Mouse (Mus musculus): ENCODE data around the gene Mrap2. TPM values are rescaled to one million over a fixed set of nuclear protein-coding genes. Genes with fewer than 3 reads are reported as not detected.

Gene Mrap2
- polyA plus RNA-seq, 1 experiment from 2014 or later, result 0.20 TPM

- no peak overlapping the region for H3K27ac ChIP-seq (ENCODE audit: low read length)
- no peak for ATAC-seq (ENCODE audit: low read depth)
- H3K9ac ChIP-seq (ENCODE audit: low read length), result no peak overlapping the region
- H3K4me1 ChIP-seq (replicated peaks; ENCODE audit: control insufficient read depth, insufficient read depth, low read length), result no peaks in the 10 kb centered on the region
- 52% methylated on average over 3 of the region's 3 CpGs for whole genome bisulfite sequencing
- H3K9me3 ChIP-seq (ENCODE audit: control insufficient read depth, low read length), result no peaks in the 10 kb centered on the region
- no peak overlapping the region for H3K4me3 ChIP-seq (ENCODE audit: low read length)
- H3K36me3 ChIP-seq (ENCODE audit: control insufficient read depth, insufficient read depth, low read length), result no peaks in the 10 kb centered on the region
- H3K4me2 ChIP-seq (ENCODE audit: low read depth, low read length), result no peak overlapping the region
- no peaks in the 10 kb centered on the region for H3K27me3 ChIP-seq (ENCODE audit: control insufficient read depth, insufficient read depth, low read depth, low read length)
Observed at GRCm38 (mm10) chr9:87168051-87168450, 23.9 kb downstream of the Mrap2 start.

- Histone ChIP-seq H3K9ac (ENCODE audit: low read length) (no peak overlapping the region), H3K4me1 (replicated peaks; ENCODE audit: control insufficient read depth, insufficient read depth, low read length) (no peaks in the 10 kb centered on the region), H3K4me3 (ENCODE audit: low read length) (no peak overlapping the region), H3K36me3 (ENCODE audit: control insufficient read depth, insufficient read depth, low read length) (no peaks in the 10 kb centered on the region), H3K4me2 (ENCODE audit: low read depth, low read length) (no peak overlapping the region), H3K27me3 (ENCODE audit: control insufficient read depth, insufficient read depth, low read depth, low read length) (no peaks in the 10 kb centered on the region), H3K27ac (ENCODE audit: low read length) (no peak overlapping the region), H3K9me3 (ENCODE audit: control insufficient read depth, low read length) (no peaks in the 10 kb centered on the region)
- ATAC-seq (ENCODE audit: low read depth), result no peak
- WGBS, result 82% methylated on average over 12 of the region's 12 CpGs
Observed at GRCm38 (mm10) chr9:87169144-87169543, 25.0 kb downstream of the Mrap2 start.

GRCm38 (mm10) chr9:87170891-87171290 lies 26.8 kb downstream of the Mrap2 start:
- H3K4me1 ChIP-seq (replicated peaks; ENCODE audit: control insufficient read depth, insufficient read depth, low read length), result no peaks in the 10 kb centered on the region
- no peak overlapping the region for H3K4me3 ChIP-seq (ENCODE audit: low read length)
- H3K4me2 ChIP-seq (ENCODE audit: low read depth, low read length), result no peak overlapping the region
- H3K27ac ChIP-seq (ENCODE audit: low read length), result no peak overlapping the region
- no peak overlapping the region for H3K9ac ChIP-seq (ENCODE audit: low read length)
- H3K36me3 ChIP-seq (ENCODE audit: control insufficient read depth, insufficient read depth, low read length), result no peaks in the 10 kb centered on the region
- 72% methylated on average over 3 of the region's 3 CpGs for WGBS
- no peak for ATAC-seq (ENCODE audit: low read depth)
- no peaks in the 10 kb centered on the region for H3K9me3 ChIP-seq (ENCODE audit: control insufficient read depth, low read length)
- no peaks in the 10 kb centered on the region for H3K27me3 ChIP-seq (ENCODE audit: control insufficient read depth, insufficient read depth, low read depth, low read length)

- Histone ChIP-seq H3K4me1 (replicated peaks; ENCODE audit: control insufficient read depth, insufficient read depth, low read length) (no peaks in the 10 kb centered on the region), H3K27ac (ENCODE audit: low read length) (no peak overlapping the region), H3K4me3 (ENCODE audit: low read length) (no peak overlapping the region), H3K27me3 (ENCODE audit: control insufficient read depth, insufficient read depth, low read depth, low read length) (no peaks in the 10 kb centered on the region), H3K9ac (ENCODE audit: low read length) (no peak overlapping the region), H3K36me3 (ENCODE audit: control insufficient read depth, insufficient read depth, low read length) (no peaks in the 10 kb centered on the region), H3K9me3 (ENCODE audit: control insufficient read depth, low read length) (no peaks in the 10 kb centered on the region), H3K4me2 (ENCODE audit: low read depth, low read length) (no peak overlapping the region)
- no peak for ATAC-seq (ENCODE audit: low read depth)
- WGBS, result 67% methylated on average over 3 of the region's 3 CpGs
Observed at GRCm38 (mm10) chr9:87171517-87171916, 27.4 kb downstream of the Mrap2 start.

- H3K9ac ChIP-seq (ENCODE audit: low read length), result no peak overlapping the region
- H3K4me3 ChIP-seq (ENCODE audit: low read length), result no peak overlapping the region
- no peaks in the 10 kb centered on the region for H3K4me1 ChIP-seq (replicated peaks; ENCODE audit: control insufficient read depth, insufficient read depth, low read length)
- no peak overlapping the region for H3K27ac ChIP-seq (ENCODE audit: low read length)
- no peaks in the 10 kb centered on the region for H3K9me3 ChIP-seq (ENCODE audit: control insufficient read depth, low read length)
- no peaks in the 10 kb centered on the region for H3K27me3 ChIP-seq (ENCODE audit: control insufficient read depth, insufficient read depth, low read depth, low read length)
- no peak for ATAC-seq (ENCODE audit: low read depth)
- 37% methylated on average over 7 of the region's 7 CpGs for WGBS
- no peaks in the 10 kb centered on the region for H3K36me3 ChIP-seq (ENCODE audit: control insufficient read depth, insufficient read depth, low read length)
- no peak overlapping the region for H3K4me2 ChIP-seq (ENCODE audit: low read depth, low read length)
Observed at GRCm38 (mm10) chr9:87178534-87178933, 34.4 kb downstream of the Mrap2 start.

DNA sequence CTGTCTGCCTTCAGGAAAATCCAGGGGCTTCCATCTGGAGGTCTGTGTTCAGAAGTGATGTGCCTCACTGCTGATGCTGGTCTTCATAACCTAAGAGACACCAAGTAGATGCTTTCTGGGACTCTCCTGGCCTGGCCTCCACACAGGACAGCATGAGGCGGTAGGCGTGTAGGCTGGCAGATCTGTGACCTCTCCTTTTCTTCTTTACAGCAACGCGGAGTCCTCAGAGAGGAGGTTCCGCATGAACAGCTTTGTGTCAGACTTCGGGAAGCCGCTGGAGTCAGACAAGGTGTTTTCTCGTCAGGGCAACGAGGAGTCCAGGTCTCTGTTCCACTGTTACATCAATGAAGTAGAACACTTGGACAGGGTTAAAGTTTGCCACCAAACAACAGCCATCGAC lies 38.1 kb downstream of the Mrap2 start:
- Histone ChIP-seq H3K27me3 (ENCODE audit: control insufficient read depth, insufficient read depth, low read depth, low read length) (no peaks in the 10 kb centered on the region), H3K9me3 (ENCODE audit: control insufficient read depth, low read length) (no peaks in the 10 kb centered on the region), H3K9ac (ENCODE audit: low read length) (no peak overlapping the region), H3K27ac (ENCODE audit: low read length) (no peak overlapping the region), H3K4me3 (ENCODE audit: low read length) (no peak overlapping the region), H3K36me3 (ENCODE audit: control insufficient read depth, insufficient read depth, low read length) (no peaks in the 10 kb centered on the region), H3K4me2 (ENCODE audit: low read depth, low read length) (no peak overlapping the region), H3K4me1 (replicated peaks; ENCODE audit: control insufficient read depth, insufficient read depth, low read length) (no peaks in the 10 kb centered on the region)
- ATAC-seq (ENCODE audit: low read depth), result no peak
- 86% methylated on average over 10 of the region's 10 CpGs for WGBS

GRCm38 (mm10) chr9:87187336-87187735 lies 43.2 kb downstream of the Mrap2 start:
- Histone ChIP-seq H3K36me3 (ENCODE audit: control insufficient read depth, insufficient read depth, low read length) (peaks cover 15% of the 10 kb centered on the region), H3K9me3 (ENCODE audit: control insufficient read depth, low read length) (0 out of 2 replicates have a peak, but pooled peaks cover 5% of the 10 kb centered on the region), H3K4me2 (ENCODE audit: low read depth, low read length) (no peak overlapping the region), H3K9ac (ENCODE audit: low read length) (no peak overlapping the region), H3K4me3 (ENCODE audit: low read length) (no peak overlapping the region), H3K4me1 (replicated peaks; ENCODE audit: control insufficient read depth, insufficient read depth, low read length) (no peaks in the 10 kb centered on the region), H3K27me3 (ENCODE audit: control insufficient read depth, insufficient read depth, low read depth, low read length) (no peaks in the 10 kb centered on the region), H3K27ac (ENCODE audit: low read length) (no peak overlapping the region)
- 84% methylated on average over 4 of the region's 4 CpGs for WGBS
- ATAC-seq (ENCODE audit: low read depth), result no peak

GRCm38 (mm10) chr9:87193721-87194120 lies 49.6 kb downstream of the Mrap2 start:
- H3K9ac ChIP-seq (ENCODE audit: low read length), result no peak overlapping the region
- peaks cover 30% of the 10 kb centered on the region for H3K36me3 ChIP-seq (ENCODE audit: control insufficient read depth, insufficient read depth, low read length)
- no peak for ATAC-seq (ENCODE audit: low read depth)
- no peak overlapping the region for H3K4me3 ChIP-seq (ENCODE audit: low read length)
- no peaks in the 10 kb centered on the region for H3K27me3 ChIP-seq (ENCODE audit: control insufficient read depth, insufficient read depth, low read depth, low read length)
- no peaks in the 10 kb centered on the region for H3K4me1 ChIP-seq (replicated peaks; ENCODE audit: control insufficient read depth, insufficient read depth, low read length)
- H3K4me2 ChIP-seq (ENCODE audit: low read depth, low read length), result no peak overlapping the region
- H3K27ac ChIP-seq (ENCODE audit: low read length), result no peak overlapping the region
- WGBS, result 81% methylated on average over 1 of the region's 1 CpGs
- 0 out of 2 replicates have a peak, but pooled peaks cover 5% of the 10 kb centered on the region for H3K9me3 ChIP-seq (ENCODE audit: control insufficient read depth, low read length)

- Histone ChIP-seq H3K4me3 (ENCODE audit: low read length) (no peak overlapping the region), H3K9ac (ENCODE audit: low read length) (no peak overlapping the region), H3K27ac (ENCODE audit: low read length) (no peak overlapping the region), H3K9me3 (ENCODE audit: control insufficient read depth, low read length) (no peaks in the 10 kb centered on the region), H3K4me1 (replicated peaks; ENCODE audit: control insufficient read depth, insufficient read depth, low read length) (no peaks in the 10 kb centered on the region), H3K36me3 (ENCODE audit: control insufficient read depth, insufficient read depth, low read length) (peaks cover 16% of the 10 kb centered on the region), H3K27me3 (ENCODE audit: control insufficient read depth, insufficient read depth, low read depth, low read length) (no peaks in the 10 kb centered on the region), H3K4me2 (ENCODE audit: low read depth, low read length) (no peak overlapping the region)
- no peak for ATAC-seq (ENCODE audit: low read depth)
- 75% methylated on average over 3 of the region's 3 CpGs for WGBS
Observed at GRCm38 (mm10) chr9:87197277-87197676, 53.2 kb downstream of the Mrap2 start.

DNA sequence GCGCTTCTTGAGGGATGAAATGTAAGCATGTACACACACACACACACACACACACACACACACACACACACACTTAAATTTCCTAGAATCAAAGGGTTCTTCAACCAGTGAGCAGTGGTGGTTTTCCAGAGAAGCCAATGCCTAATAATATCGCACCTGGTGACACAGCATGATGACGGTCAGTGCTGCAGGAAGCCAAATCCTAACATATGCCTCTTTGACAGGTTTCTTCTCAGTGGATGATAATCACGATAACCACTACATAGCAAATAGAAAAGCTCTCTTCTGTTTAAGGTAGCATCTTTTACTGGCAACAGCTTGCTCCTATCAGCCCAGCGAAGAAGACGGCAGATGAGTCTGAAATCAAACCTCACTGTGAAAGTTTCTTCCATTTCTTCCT lies 53.9 kb downstream of the Mrap2 start:
- Histone ChIP-seq H3K4me2 (ENCODE audit: low read depth, low read length) (no peak overlapping the region), H3K9me3 (ENCODE audit: control insufficient read depth, low read length) (no peaks in the 10 kb centered on the region), H3K27ac (ENCODE audit: low read length) (no peak overlapping the region), H3K27me3 (ENCODE audit: control insufficient read depth, insufficient read depth, low read depth, low read length) (no peaks in the 10 kb centered on the region), H3K9ac (ENCODE audit: low read length) (no peak overlapping the region), H3K36me3 (ENCODE audit: control insufficient read depth, insufficient read depth, low read length) (peaks cover 12% of the 10 kb centered on the region), H3K4me1 (replicated peaks; ENCODE audit: control insufficient read depth, insufficient read depth, low read length) (no peaks in the 10 kb centered on the region), H3K4me3 (ENCODE audit: low read length) (no peak overlapping the region)
- no peak for ATAC-seq (ENCODE audit: low read depth)
- 69% methylated on average over 6 of the region's 6 CpGs for WGBS
